ENCODE assay signal across 11 mouse cellular contexts in the genomic region with DNA sequence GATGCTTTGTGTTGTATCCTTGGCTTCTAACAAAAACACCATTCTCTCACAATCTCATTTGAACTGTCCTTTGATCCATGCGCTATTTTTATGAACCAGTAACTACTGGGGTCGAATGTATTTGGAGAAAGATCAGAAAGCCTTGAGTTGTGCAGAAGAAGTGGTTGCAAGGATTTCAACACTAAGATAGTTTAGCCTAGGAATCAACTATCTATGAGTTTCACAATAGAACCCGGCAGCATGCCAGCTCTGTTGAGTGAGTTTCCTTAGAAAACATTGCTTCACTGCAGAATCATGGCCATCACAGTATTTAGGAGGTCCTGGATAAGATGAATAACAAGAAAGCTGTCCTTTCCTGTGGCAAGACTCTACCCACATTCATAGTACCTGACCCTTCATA.
DNase-seq lines count a peak whose midpoint lies in the region; ATAC-seq lines count a peak whose summit lies in the region.
"Had no signal": no experiment of that assay in that cellular context is flagged by ENCODE, and none has a peak within 500 bp of the region (broad histone marks: within the 10 kb centered on the region; RNA-seq: fewer than 3 reads in every experiment).

No protein-coding gene starts in this region.

- no peak overlapping the region for H3K4me2 ChIP-seq in lung, embryonic 16.5 days (ENCODE audit: low read depth, low read length)

- H3K27ac ChIP-seq in lung, embryonic 16.5 days (ENCODE audit: low read length): no peak overlapping the region
- H3K27ac ChIP-seq: hindbrain, postnatal 0 days; kidney, postnatal 0 days had no signal

- ATAC-seq in lung, embryonic 16.5 days (ENCODE audit: low read depth): peak; percentile 88
- no peak for ATAC-seq in monocyte, adult 5-6 weeks (replicated peaks; ENCODE audit: insufficient number of reproducible peaks, low FRiP score, low TSS enrichment, poor library complexity, severe bottlenecking)
- ATAC-seq: hindbrain, postnatal 0 days had no signal

- H3K36me3 ChIP-seq in lung, embryonic 16.5 days (ENCODE audit: control insufficient read depth, insufficient read depth, low read length): no peaks in the 10 kb centered on the region

- H3K4me3 ChIP-seq in lung, embryonic 16.5 days (ENCODE audit: low read length): no peak overlapping the region

- no peaks in the 10 kb centered on the region for H3K4me1 ChIP-seq in lung, embryonic 16.5 days (replicated peaks; ENCODE audit: control insufficient read depth, insufficient read depth, low read length)

- no peak overlapping the region for H3K9ac ChIP-seq in lung, embryonic 16.5 days (ENCODE audit: low read length)

- no peaks in the 10 kb centered on the region for H3K27me3 ChIP-seq in lung, embryonic 16.5 days (ENCODE audit: control insufficient read depth, insufficient read depth, low read depth, low read length)

- DNase-seq in testis, postnatal 10 days (ENCODE audit: low spot score): peak; percentile 45
- no peak for DNase-seq in testis, postnatal 14 days (ENCODE audit: low spot score)
- peak; percentile 80 to 88 for DNase-seq in adrenal gland, postnatal 36 days
- no peak for DNase-seq in spleen, postnatal 14 days (ENCODE audit: low spot score in 2 of 2)
- DNase-seq in layer of hippocampus, postnatal 14 days (ENCODE audit: low spot score in 2 of 2): no peak
- DNase-seq: liver; thymus, adult 2 months had no signal

- 68% methylated on average over 3 of the region's 3 CpGs for WGBS in lung, embryonic 16.5 days

- H3K9me3 ChIP-seq in lung, embryonic 16.5 days (ENCODE audit: control insufficient read depth, low read length): no peaks in the 10 kb centered on the region

Comparison
In these comparisons a context has a peak if more than half of its experiments do, and no peak if none do; other contexts are left out.
1. DNase-seq: peak in testis, postnatal 10 days (single experiment) and adrenal gland, postnatal 36 days (2 of 2); none in testis, postnatal 14 days (single experiment), spleen, postnatal 14 days (0 of 2) and layer of hippocampus, postnatal 14 days (0 of 2).